Mouse (Mus musculus) lung, postnatal 10 days (tissue): ENCODE measurements around the gene Smurf1.

Experiments
- DNase-seq: peaks from one replicate; pipeline ENCODE4 v3.0.0; 2021

Smurf1 gene

GRCm38 (mm10) chr5:144965639-144966351 is at the start of gene Smurf1:
TSS of gene Smurf1 (minus strand) at chr5:144965847.
- DNase-seq, result peak; percentile 92

GRCm38 (mm10) chr5:145014278-145014677 is 48.6 kb upstream of the Smurf1 start:
- DNase-seq, result no peak

- no peak for DNase-seq
These were observed 43.4 kb upstream of the Smurf1 start for GRCm38 (mm10) chr5:145008878-145009659.

- DNase-seq, result no peak
These were observed 39.9 kb upstream of the Smurf1 start for GRCm38 (mm10) chr5:145005596-145005995.

GRCm38 (mm10) chr5:145004495-145004894 is 38.8 kb upstream of the Smurf1 start:
- DNase-seq, result no peak

GRCm38 (mm10) chr5:145003362-145003761 is 37.7 kb upstream of the Smurf1 start:
- DNase-seq, result no peak

- no peak for DNase-seq
These were observed 32.8 kb upstream of the Smurf1 start for GRCm38 (mm10) chr5:144998491-144998890.

GRCm38 (mm10) chr5:144990481-144990880 is 24.8 kb upstream of the Smurf1 start:
- no peak for DNase-seq

GRCm38 (mm10) chr5:144990051-144990450 is 24.4 kb upstream of the Smurf1 start:
- no peak for DNase-seq

- DNase-seq, result no peak
These were observed 23.4 kb upstream of the Smurf1 start for GRCm38 (mm10) chr5:144989061-144989405.

- peak; percentile 72 for DNase-seq
These were observed 22.9 kb upstream of the Smurf1 start for GRCm38 (mm10) chr5:144988340-144989060.

- no peak for DNase-seq
These were observed 21.9 kb upstream of the Smurf1 start for GRCm38 (mm10) chr5:144987561-144987960.

- no peak for DNase-seq
These were observed 19.2 kb upstream of the Smurf1 start for GRCm38 (mm10) chr5:144984839-144985238.

- no peak for DNase-seq
These were observed 17.6 kb upstream of the Smurf1 start for GRCm38 (mm10) chr5:144983227-144983626.

GRCm38 (mm10) chr5:144979110-144979509 is 13.5 kb upstream of the Smurf1 start:
- no peak for DNase-seq

- peak; percentile 83 for DNase-seq
These were observed 13.0 kb upstream of the Smurf1 start for GRCm38 (mm10) chr5:144978533-144979107.

GRCm38 (mm10) chr5:144971266-144971665 is 5.6 kb upstream of the Smurf1 start:
- no peak for DNase-seq

GRCm38 (mm10) chr5:144964872-144965638 is 592 bp downstream of the Smurf1 start:
- peak; percentile 95 for DNase-seq

- no peak for DNase-seq
These were observed 1.2 kb downstream of the Smurf1 start for GRCm38 (mm10) chr5:144964465-144964864.

GRCm38 (mm10) chr5:144963817-144964261 is 1.8 kb downstream of the Smurf1 start:
- peak; percentile 89 for DNase-seq

GRCm38 (mm10) chr5:144963401-144963800 is 2.2 kb downstream of the Smurf1 start:
- DNase-seq, result peak; percentile 61

- no peak for DNase-seq
These were observed 7.4 kb downstream of the Smurf1 start for GRCm38 (mm10) chr5:144958271-144958670.
